Mouse (Mus musculus): Measurements from ENCODE around the gene 4930402H24Rik. TPM values are rescaled to one million over a fixed set of nuclear protein-coding genes. Genes with fewer than 3 reads are reported as not detected.

Gene 4930402H24Rik
- polyA plus RNA-seq, 1 experiment: 18.0 TPM

- H3K4me1 ChIP-seq (ENCODE audit: control insufficient read depth, insufficient read depth, low read length): no peaks in the 10 kb centered on the region
- H3K36me3 ChIP-seq (ENCODE audit: control insufficient read depth, insufficient read depth, low read length, poor library complexity, severe bottlenecking): no peaks in the 10 kb centered on the region
- no peak overlapping the region for H3K4me3 ChIP-seq (ENCODE audit: low read depth, low read length)
- no peak for TF ChIP-seq EP300 (IDR thresholded peaks at IDR 0.05; ENCODE audit: insufficient read depth, low read depth, low read length)
- TF ChIP-seq CTCF (IDR thresholded peaks at IDR 0.05; ENCODE audit: low read depth, low read length): no peak
- TF ChIP-seq POLR2A (IDR thresholded peaks at IDR 0.05; ENCODE audit: insufficient read depth, low read length): no peak
- H3K9me3 ChIP-seq (replicated peaks; ENCODE audit: control insufficient read depth, insufficient read depth, low read length, poor library complexity, severe bottlenecking): no peaks in the 10 kb centered on the region
- no peaks in the 10 kb centered on the region for H3K27me3 ChIP-seq (ENCODE audit: control insufficient read depth, insufficient read depth, low read length, poor library complexity, severe bottlenecking)
- no peak overlapping the region for H3K27ac ChIP-seq (ENCODE audit: insufficient read depth, low read length)
- no peak overlapping the region for H3K9ac ChIP-seq (ENCODE audit: low read depth, poor library complexity, severe bottlenecking)
These were observed 90.0 kb downstream of the 4930402H24Rik start for GRCm38 (mm10) chr2:130816205-130816604.

GRCm38 (mm10) chr2:130814492-130814891 lies 91.7 kb downstream of the 4930402H24Rik start:
- Histone ChIP-seq H3K4me3 (ENCODE audit: low read depth, low read length) (no peak overlapping the region), H3K36me3 (ENCODE audit: control insufficient read depth, insufficient read depth, low read length, poor library complexity, severe bottlenecking) (no peaks in the 10 kb centered on the region), H3K4me1 (ENCODE audit: control insufficient read depth, insufficient read depth, low read length) (no peaks in the 10 kb centered on the region), H3K9ac (ENCODE audit: low read depth, poor library complexity, severe bottlenecking) (no peak overlapping the region), H3K27me3 (ENCODE audit: control insufficient read depth, insufficient read depth, low read length, poor library complexity, severe bottlenecking) (no peaks in the 10 kb centered on the region), H3K9me3 (replicated peaks; ENCODE audit: control insufficient read depth, insufficient read depth, low read length, poor library complexity, severe bottlenecking) (no peaks in the 10 kb centered on the region), H3K27ac (ENCODE audit: insufficient read depth, low read length) (no peak overlapping the region)
- TF ChIP-seq POLR2A (IDR thresholded peaks at IDR 0.05; ENCODE audit: insufficient read depth, low read length): no peak
- TF ChIP-seq CTCF (IDR thresholded peaks at IDR 0.05; ENCODE audit: low read depth, low read length): no peak
- TF ChIP-seq EP300 (IDR thresholded peaks at IDR 0.05; ENCODE audit: insufficient read depth, low read depth, low read length): no peak

DNA sequence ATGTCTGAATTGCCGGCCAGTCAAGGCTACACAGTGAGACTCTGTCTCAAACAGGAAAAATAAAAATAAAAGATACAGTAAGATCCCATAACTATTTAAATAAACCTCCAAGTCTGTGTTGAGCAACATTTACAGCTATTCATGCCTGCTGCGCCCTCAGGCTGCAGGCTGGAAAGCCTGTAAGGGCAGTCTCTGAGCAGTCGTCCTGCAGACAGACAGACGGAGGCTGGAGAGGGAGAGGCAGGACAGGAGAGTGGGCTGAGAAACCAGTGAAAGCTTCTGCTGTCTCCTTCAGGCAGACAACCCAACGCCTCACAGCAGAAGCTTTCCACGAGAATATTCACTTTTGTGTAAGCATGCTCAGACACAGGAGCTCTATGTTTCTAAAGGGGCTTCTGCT lies 92.5 kb downstream of the 4930402H24Rik start:
- no peak overlapping the region for H3K27ac ChIP-seq (ENCODE audit: insufficient read depth, low read length)
- no peaks in the 10 kb centered on the region for H3K27me3 ChIP-seq (ENCODE audit: control insufficient read depth, insufficient read depth, low read length, poor library complexity, severe bottlenecking)
- no peak for TF ChIP-seq EP300 (IDR thresholded peaks at IDR 0.05; ENCODE audit: insufficient read depth, low read depth, low read length)
- TF ChIP-seq CTCF (IDR thresholded peaks at IDR 0.05; ENCODE audit: low read depth, low read length): no peak
- TF ChIP-seq POLR2A (IDR thresholded peaks at IDR 0.05; ENCODE audit: insufficient read depth, low read length): no peak
- H3K4me1 ChIP-seq (ENCODE audit: control insufficient read depth, insufficient read depth, low read length): no peaks in the 10 kb centered on the region
- H3K9me3 ChIP-seq (replicated peaks; ENCODE audit: control insufficient read depth, insufficient read depth, low read length, poor library complexity, severe bottlenecking): no peaks in the 10 kb centered on the region
- H3K36me3 ChIP-seq (ENCODE audit: control insufficient read depth, insufficient read depth, low read length, poor library complexity, severe bottlenecking): no peaks in the 10 kb centered on the region
- H3K9ac ChIP-seq (ENCODE audit: low read depth, poor library complexity, severe bottlenecking): no peak overlapping the region
- H3K4me3 ChIP-seq (ENCODE audit: low read depth, low read length): no peak overlapping the region

DNA sequence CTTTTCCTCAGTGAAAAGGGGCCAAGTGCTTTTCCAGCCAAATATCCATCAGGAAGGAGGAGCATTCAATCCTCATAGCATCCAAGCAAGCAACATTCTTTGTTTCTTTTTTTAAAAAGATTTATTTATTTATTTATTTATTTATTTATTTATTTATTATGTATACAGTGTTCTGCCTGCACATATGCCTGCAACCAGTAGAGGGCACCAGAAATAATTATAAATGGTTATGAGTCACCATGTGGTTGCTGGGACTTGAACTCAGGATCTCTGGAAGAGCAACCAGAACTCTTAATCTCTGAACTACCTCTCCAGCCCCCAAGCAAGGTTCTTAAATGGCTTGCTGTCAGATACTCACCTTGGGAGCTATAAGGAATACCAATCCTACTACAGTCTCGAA lies 93.7 kb downstream of the 4930402H24Rik start:
- H3K9me3 ChIP-seq (replicated peaks; ENCODE audit: control insufficient read depth, insufficient read depth, low read length, poor library complexity, severe bottlenecking): no peaks in the 10 kb centered on the region
- H3K27ac ChIP-seq (ENCODE audit: insufficient read depth, low read length): no peak overlapping the region
- TF ChIP-seq POLR2A (IDR thresholded peaks at IDR 0.05; ENCODE audit: insufficient read depth, low read length) (no peak), CTCF (IDR thresholded peaks at IDR 0.05; ENCODE audit: low read depth, low read length) (no peak), EP300 (IDR thresholded peaks at IDR 0.05; ENCODE audit: insufficient read depth, low read depth, low read length) (no peak)
- H3K9ac ChIP-seq (ENCODE audit: low read depth, poor library complexity, severe bottlenecking): no peak overlapping the region
- no peak overlapping the region for H3K4me3 ChIP-seq (ENCODE audit: low read depth, low read length)
- H3K4me1 ChIP-seq (ENCODE audit: control insufficient read depth, insufficient read depth, low read length): no peaks in the 10 kb centered on the region
- H3K27me3 ChIP-seq (ENCODE audit: control insufficient read depth, insufficient read depth, low read length, poor library complexity, severe bottlenecking): no peaks in the 10 kb centered on the region
- no peaks in the 10 kb centered on the region for H3K36me3 ChIP-seq (ENCODE audit: control insufficient read depth, insufficient read depth, low read length, poor library complexity, severe bottlenecking)

DNA sequence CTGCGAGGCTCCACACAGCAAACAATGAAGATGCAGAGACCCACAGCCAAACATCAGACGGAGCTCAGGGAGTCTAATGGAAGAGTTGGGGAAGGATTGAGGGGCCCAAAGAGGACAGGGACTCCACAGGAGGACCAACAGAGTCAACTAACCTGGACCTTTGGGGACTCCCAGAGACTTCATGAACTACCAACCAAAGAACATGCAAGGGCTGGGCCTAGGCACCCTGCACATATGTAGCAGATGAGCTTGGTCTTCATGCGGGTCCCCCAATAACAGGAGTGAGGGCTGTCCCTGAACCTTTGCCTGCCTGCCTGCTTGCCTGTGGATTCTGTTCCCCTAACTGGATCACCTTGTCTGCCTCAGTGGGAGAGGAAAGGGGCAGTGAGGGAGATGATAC lies 101.1 kb downstream of the 4930402H24Rik start:
- H3K9me3 ChIP-seq (replicated peaks; ENCODE audit: control insufficient read depth, insufficient read depth, low read length, poor library complexity, severe bottlenecking): no peaks in the 10 kb centered on the region
- no peaks in the 10 kb centered on the region for H3K27me3 ChIP-seq (ENCODE audit: control insufficient read depth, insufficient read depth, low read length, poor library complexity, severe bottlenecking)
- no peaks in the 10 kb centered on the region for H3K36me3 ChIP-seq (ENCODE audit: control insufficient read depth, insufficient read depth, low read length, poor library complexity, severe bottlenecking)
- H3K9ac ChIP-seq (ENCODE audit: low read depth, poor library complexity, severe bottlenecking): no peak overlapping the region
- TF ChIP-seq EP300 (IDR thresholded peaks at IDR 0.05; ENCODE audit: insufficient read depth, low read depth, low read length): no peak
- no peak for TF ChIP-seq POLR2A (IDR thresholded peaks at IDR 0.05; ENCODE audit: insufficient read depth, low read length)
- no peak for TF ChIP-seq CTCF (IDR thresholded peaks at IDR 0.05; ENCODE audit: low read depth, low read length)
- no peaks in the 10 kb centered on the region for H3K4me1 ChIP-seq (ENCODE audit: control insufficient read depth, insufficient read depth, low read length)
- H3K4me3 ChIP-seq (ENCODE audit: low read depth, low read length): no peak overlapping the region
- H3K27ac ChIP-seq (ENCODE audit: insufficient read depth, low read length): no peak overlapping the region

GRCm38 (mm10) chr2:130803706-130804105 lies 102.5 kb downstream of the 4930402H24Rik start:
- TF ChIP-seq CTCF (IDR thresholded peaks at IDR 0.05; ENCODE audit: low read depth, low read length): no peak
- no peak for TF ChIP-seq EP300 (IDR thresholded peaks at IDR 0.05; ENCODE audit: insufficient read depth, low read depth, low read length)
- no peak for TF ChIP-seq POLR2A (IDR thresholded peaks at IDR 0.05; ENCODE audit: insufficient read depth, low read length)
- H3K4me3 ChIP-seq (ENCODE audit: low read depth, low read length): peak overlapping the region; percentile 35
- H3K27ac ChIP-seq (ENCODE audit: insufficient read depth, low read length): no peak overlapping the region
- no peaks in the 10 kb centered on the region for H3K9me3 ChIP-seq (replicated peaks; ENCODE audit: control insufficient read depth, insufficient read depth, low read length, poor library complexity, severe bottlenecking)
- H3K9ac ChIP-seq (ENCODE audit: low read depth, poor library complexity, severe bottlenecking): 0 out of 2 replicates have a peak overlapping the region, but pooled peaks have one; percentile 36
- H3K27me3 ChIP-seq (ENCODE audit: control insufficient read depth, insufficient read depth, low read length, poor library complexity, severe bottlenecking): no peaks in the 10 kb centered on the region
- no peaks in the 10 kb centered on the region for H3K36me3 ChIP-seq (ENCODE audit: control insufficient read depth, insufficient read depth, low read length, poor library complexity, severe bottlenecking)
- no peaks in the 10 kb centered on the region for H3K4me1 ChIP-seq (ENCODE audit: control insufficient read depth, insufficient read depth, low read length)
